Mouse (Mus musculus) midbrain, postnatal 0 days (tissue): Measurements from ENCODE around the gene Zswim7. TPM values are rescaled to one million over a fixed set of nuclear protein-coding genes. Genes with fewer than 3 reads are reported as not detected.

Experiments
- ATAC-seq: fragments of 200-750 bp; cut with Nextera tagmentation; 2 replicates; pipeline ENCODE4 v1.8.0; 2017; ENCODE audit warnings: moderate number of reproducible peaks, mild to moderate bottlenecking, moderate TSS enrichment, moderate library complexity; ENCODE audit not compliant: low FRiP score
- DNase-seq: peaks from one replicate; pipeline ENCODE4 v3.0.0-alpha.2; 2015; ENCODE audit warnings: low spot score
- H3K27ac ChIP-seq: fragments of 300-500 bp; sonication (generic); 2 replicates; pipeline ENCODE4 v1.5.1; 2014; ENCODE audit warnings: low read depth, mild to moderate bottlenecking, low read length, mixed read lengths
- H3K27me3 ChIP-seq: fragments of 300-500 bp; sonication (generic); 2 replicates; pipeline ENCODE4 v1.6.1; 2014; ENCODE audit warnings: low read length, control low read depth, mixed read lengths; ENCODE audit not compliant: insufficient read depth
- H3K36me3 ChIP-seq: fragments of 300-500 bp; sonication (generic); 2 replicates; pipeline ENCODE4 v1.6.1; 2014; ENCODE audit warnings: low read length, control low read depth, mixed read lengths; ENCODE audit not compliant: insufficient read depth
- H3K4me1 ChIP-seq: fragments of 300-500 bp; sonication (generic); 2 replicates; pipeline ENCODE4 v1.6.1; 2014; ENCODE audit warnings: mild to moderate bottlenecking, control low read depth, antibody characterized with exemption, low read length, mixed read lengths; ENCODE audit not compliant: insufficient read depth
- H3K4me2 ChIP-seq: fragments of 300-500 bp; sonication (generic); 2 replicates; pipeline ENCODE4 v1.6.1; 2014; ENCODE audit warnings: low read depth, mild to moderate bottlenecking, low read length, mixed read lengths; ENCODE audit not compliant: poor library complexity, severe bottlenecking
- H3K4me3 ChIP-seq: fragments of 300-500 bp; sonication (generic); 2 replicates; pipeline ENCODE4 v1.5.1; 2014; ENCODE audit warnings: low read depth, mild to moderate bottlenecking, low read length, moderate library complexity
- H3K9ac ChIP-seq: fragments of 300-500 bp; sonication (generic); replicated peaks from 2 replicates; pipeline ENCODE4 v1.6.1; 2014; ENCODE audit warnings: mild to moderate bottlenecking, low read length, moderate library complexity, mixed read lengths; ENCODE audit not compliant: poor library complexity, severe bottlenecking
- H3K9me3 ChIP-seq: fragments of 300-500 bp; sonication (generic); 2 replicates; pipeline ENCODE4 v1.6.1; 2016; ENCODE audit warnings: low read length, control low read depth
- CTCF ChIP-seq: IDR thresholded peaks from 2 replicates; pipeline ENCODE4 v1.5.1; 2016; ENCODE audit warnings: antibody characterized with exemption, mild to moderate bottlenecking
- WGBS: fragments of 180-500 bp; shearing (Covaris S2); extraction: QIAGEN DNeasy Blood & Tissue Kit; methylation state at CpG from one replicate; pipeline ENCODE4 v1.1.7; 2014; 5-methylcytosine and 5-hydroxymethylcytosine counted together
- polyA plus RNA-seq: library from polyadenylated mRNA; unstranded; fragments of >200 nt; fragmentation: Nextera tagmentation; extraction: Ambion mirVana; gene quantifications from 2 replicates; pipeline ENCODE4 v1.2.1, GENCODE M21; 2015
- total RNA-seq: library from RNA; depleted of rRNA; stranded (reverse); fragments of >200 nt; gene quantifications from 2 replicates; pipeline ENCODE4 v1.2.3, GENCODE M21; 2014; rRNA removed

The Zswim7 gene
- total RNA-seq (8.4 and 12.2 TPM in 2 replicates), polyA plus RNA-seq (23.8 and 24.8 TPM in 2 replicates)

- peak; percentile 93 for DNase-seq
- no peaks in the 10 kb centered on the region for H3K27me3 ChIP-seq
- H3K27ac ChIP-seq: peak within 1 kb of the TSS; percentile 90
- no peaks in the 10 kb centered on the region for H3K9me3 ChIP-seq
- peaks cover 22% of the 10 kb centered on the region for H3K36me3 ChIP-seq
- TF ChIP-seq CTCF: peak; percentile 88
- H3K9ac ChIP-seq: peak within 1 kb of the TSS; percentile 98
- H3K4me1 ChIP-seq: no peaks in the 10 kb centered on the region
- peak; percentile 97 for ATAC-seq
- peak within 1 kb of the TSS; percentile 60 for H3K4me2 ChIP-seq
- WGBS: under 1% methylated on average over 57 of the region's 68 CpGs
- H3K4me3 ChIP-seq: peak within 1 kb of the TSS; percentile 95
Measured at GRCm38 (mm10) chr11:62280675-62281600, at the start of gene Zswim7, which contains the start of gene Ttc19. TSS of gene Zswim7 (minus strand) at chr11:62281375. TSS of gene Ttc19 (plus strand) at chr11:62281473.

DNA sequence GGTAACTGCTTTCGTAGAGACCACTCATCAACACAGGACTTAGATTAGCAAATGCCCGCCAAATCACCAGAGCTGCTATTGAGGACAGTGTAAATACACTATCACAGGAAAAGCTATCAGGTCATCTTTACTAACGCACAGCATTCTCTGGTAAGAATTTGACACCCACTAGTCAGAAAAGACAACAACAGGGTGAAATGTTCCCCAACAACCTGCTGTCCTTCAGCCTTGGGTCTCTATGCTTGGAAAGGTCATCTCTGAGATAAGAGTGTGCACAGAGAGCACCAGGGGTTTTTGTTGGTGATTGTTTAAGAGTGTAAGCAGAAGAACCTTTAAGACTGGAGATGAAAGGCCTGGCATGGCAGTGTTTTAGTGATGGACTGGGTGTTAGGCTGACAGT, 42.5 kb upstream of the Zswim7 start:
- Histone ChIP-seq H3K4me3 (no peak overlapping the region), H3K9me3 (no peaks in the 10 kb centered on the region), H3K9ac (no peak overlapping the region), H3K4me2 (no peak overlapping the region), H3K27me3 (no peaks in the 10 kb centered on the region), H3K36me3 (peaks cover 29% of the 10 kb centered on the region), H3K27ac (no peak overlapping the region), H3K4me1 (no peaks in the 10 kb centered on the region)
- DNase-seq (no peak), ATAC-seq (no peak)
- WGBS: 89% methylated on average over 3 of the region's 3 CpGs
- TF ChIP-seq CTCF: no peak

DNA sequence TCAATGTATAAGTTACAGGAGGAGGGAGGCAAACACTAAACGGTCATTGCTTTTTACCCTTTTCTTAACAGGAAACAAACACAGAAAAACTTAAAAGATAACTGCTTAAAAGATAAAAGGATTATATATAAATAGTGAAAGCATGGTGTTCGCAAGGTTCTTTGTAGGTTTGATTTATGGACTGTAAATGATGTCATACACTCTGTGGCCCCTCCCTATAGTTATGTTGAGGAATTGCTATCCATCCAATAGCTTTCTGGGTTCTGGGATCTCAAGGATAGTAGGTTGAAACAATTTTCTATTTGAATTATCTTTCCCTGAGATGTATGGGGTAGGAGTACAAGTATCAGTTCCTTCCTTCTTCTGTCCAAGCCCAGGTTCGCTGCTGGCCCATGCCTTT, 38.9 kb upstream of the Zswim7 start:
- Histone ChIP-seq H3K4me3 (no peak overlapping the region), H3K4me1 (no peaks in the 10 kb centered on the region), H3K9ac (no peak overlapping the region), H3K9me3 (no peaks in the 10 kb centered on the region), H3K27me3 (no peaks in the 10 kb centered on the region), H3K4me2 (no peak overlapping the region), H3K36me3 (peaks cover 41% of the 10 kb centered on the region), H3K27ac (no peak overlapping the region)
- 92% methylated on average over 3 of the region's 3 CpGs for WGBS
- ATAC-seq (no peak), DNase-seq (no peak)
- TF ChIP-seq CTCF: no peak

DNA sequence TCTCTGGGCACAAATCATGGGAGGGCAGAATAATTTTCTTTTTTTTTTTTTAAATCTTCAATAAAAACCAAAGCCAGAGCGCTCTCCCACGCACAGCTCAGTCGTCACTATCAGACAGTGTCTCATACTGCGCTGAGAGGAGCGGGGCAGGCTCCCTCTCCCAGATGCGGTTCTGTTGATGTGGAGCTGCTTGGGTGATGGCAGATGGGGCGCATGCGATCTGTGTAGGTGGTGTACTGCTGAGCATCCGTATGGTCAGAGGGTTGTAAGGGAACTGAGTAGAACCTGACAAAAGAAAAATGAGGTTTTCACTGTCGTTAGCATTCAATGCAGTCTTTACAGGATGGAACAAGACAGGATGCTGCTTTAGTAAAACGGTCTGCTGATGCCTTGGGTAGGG, 36.6 kb upstream of the Zswim7 start:
- H3K9me3 ChIP-seq: no peaks in the 10 kb centered on the region
- H3K4me2 ChIP-seq: no peak overlapping the region
- ATAC-seq (no peak), DNase-seq (no peak)
- no peak for TF ChIP-seq CTCF
- H3K9ac ChIP-seq: no peak overlapping the region
- no peaks in the 10 kb centered on the region for H3K4me1 ChIP-seq
- 90% methylated on average over 11 of the region's 11 CpGs for WGBS
- H3K27me3 ChIP-seq: no peaks in the 10 kb centered on the region
- H3K4me3 ChIP-seq: no peak overlapping the region
- peaks cover 47% of the 10 kb centered on the region for H3K36me3 ChIP-seq
- no peak overlapping the region for H3K27ac ChIP-seq

GRCm38 (mm10) chr11:62314984-62315383, 33.8 kb upstream of the Zswim7 start:
- no peak for TF ChIP-seq CTCF
- no peak overlapping the region for H3K9ac ChIP-seq
- ATAC-seq (no peak), DNase-seq (no peak)
- peaks cover 45% of the 10 kb centered on the region for H3K36me3 ChIP-seq
- no peak overlapping the region for H3K4me3 ChIP-seq
- WGBS: 96% methylated on average over 5 of the region's 5 CpGs
- H3K9me3 ChIP-seq: no peaks in the 10 kb centered on the region
- H3K4me2 ChIP-seq: no peak overlapping the region
- H3K27me3 ChIP-seq: no peaks in the 10 kb centered on the region
- no peak overlapping the region for H3K27ac ChIP-seq
- H3K4me1 ChIP-seq: no peaks in the 10 kb centered on the region

GRCm38 (mm10) chr11:62309296-62309695, 28.1 kb upstream of the Zswim7 start:
- no peak overlapping the region for H3K9ac ChIP-seq
- H3K27me3 ChIP-seq: no peaks in the 10 kb centered on the region
- no peak overlapping the region for H3K27ac ChIP-seq
- H3K4me3 ChIP-seq: no peak overlapping the region
- H3K9me3 ChIP-seq: no peaks in the 10 kb centered on the region
- peaks cover 37% of the 10 kb centered on the region for H3K36me3 ChIP-seq
- TF ChIP-seq CTCF: no peak
- DNase-seq (no peak), ATAC-seq (no peak)
- no peak overlapping the region for H3K4me2 ChIP-seq
- H3K4me1 ChIP-seq: no peaks in the 10 kb centered on the region
- WGBS: 99% methylated on average over 2 of the region's 2 CpGs
